Mouse (Mus musculus) spleen, adult 2 months (tissue): Measurements from ENCODE around the gene Olfr629.

Source experiments
- CTCF ChIP-seq: fragments of 200-500 bp; IDR thresholded peaks from 2 replicates; pipeline ENCODE4 v1.5.1; 2011; ENCODE audit warnings: mild to moderate bottlenecking, inconsistent platforms; ENCODE audit not compliant: insufficient read depth, insufficient read length, insufficient replicate concordance; ENCODE audit errors: extremely low read depth
- POLR2A ChIP-seq: fragments of 200-500 bp; IDR thresholded peaks from 2 replicates; pipeline ENCODE4 v1.6.1; 2011; ENCODE audit warnings: low read depth, low read length, inconsistent platforms

GRCm38 (mm10) chr7:103779598-103779997, 34.9 kb upstream of the Olfr629 start, which contains the start of gene Olfr68:
- TF ChIP-seq CTCF = no peak
- no peak for TF ChIP-seq POLR2A
